In genomic region chr4:120565726-120566125, GRCm38 (mm10) we compare ENCODE assay signal across 20 mouse cellular contexts. TPM values are rescaled to one million over a fixed set of nuclear protein-coding genes. Genes with fewer than 3 reads are reported as not detected.
DNase-seq lines count a peak whose midpoint lies in the region; ATAC-seq and TF ChIP-seq lines count a peak whose summit lies in the region.
"Had no signal": no experiment of that assay in that cellular context is flagged by ENCODE, and none has a peak within 500 bp of the region (broad histone marks: within the 10 kb centered on the region; RNA-seq: fewer than 3 reads in every experiment).

No protein-coding gene starts in this region.

- peaks cover 30% of the 10 kb centered on the region for H3K36me3 ChIP-seq in kidney, postnatal 0 days (ENCODE audit: insufficient read depth, low read length)
- H3K36me3 ChIP-seq in limb, embryonic 10.5 days: peaks cover 64% of the 10 kb centered on the region

- no peaks in the 10 kb centered on the region for H3K9me3 ChIP-seq in kidney, postnatal 0 days (replicated peaks; ENCODE audit: low read length)
- H3K9me3 ChIP-seq in limb, embryonic 10.5 days (replicated peaks): no peaks in the 10 kb centered on the region
- H3K9me3 ChIP-seq: embryonic facial prominence, embryonic 13.5 days; forebrain, embryonic 13.5 days; heart, embryonic 12.5 days; hindbrain, embryonic 10.5 days had no signal

- WGBS in kidney, postnatal 0 days: 85% methylated on average over 2 of the region's 2 CpGs
- 90% methylated on average over 2 of the region's 2 CpGs for WGBS in limb, embryonic 10.5 days

- no peak overlapping the region for H3K27ac ChIP-seq in kidney, postnatal 0 days
- H3K27ac ChIP-seq in limb, embryonic 10.5 days: no peak overlapping the region
- H3K27ac ChIP-seq: embryonic facial prominence, embryonic 13.5 days; forebrain, embryonic 13.5 days; heart, adult 2 months; hindbrain, embryonic 10.5 days; hindbrain, embryonic 14.5 days had no signal

- peak; percentile 13 for DNase-seq in kidney, postnatal 0 days (ENCODE audit: low spot score)
- DNase-seq in kidney, postnatal 14 days: no peak
- DNase-seq in 3T3-L1 (ENCODE audit: low read depth, low spot score) (peak; percentile 19), 416B (ENCODE audit: low read depth) (peak; percentile 59)
- peak; percentile 11 for DNase-seq in yolk sac, embryonic 10.5 days (ENCODE audit: low spot score)
- no peak for DNase-seq in limb, embryonic 10.5 days (ENCODE audit: low spot score)
- DNase-seq: adrenal gland, postnatal 14 days; cerebellum, adult 18-20 months; cerebellum, adult 9-11 months; cerebellum, postnatal 36 days; gastrocnemius, postnatal 10 days; heart, adult 2 months had no signal

- peaks cover 14% of the 10 kb centered on the region; the same call in 1 of the 2 replicates for H3K4me1 ChIP-seq in kidney, postnatal 0 days (replicated peaks; ENCODE audit: insufficient read depth, low read length)
- H3K4me1 ChIP-seq in limb, embryonic 10.5 days: peaks cover 21% of the 10 kb centered on the region

- no peak for TF ChIP-seq CTCF in kidney, postnatal 0 days (IDR thresholded peaks at IDR 0.05; ENCODE audit: low read depth)

- no peak overlapping the region for H3K4me3 ChIP-seq in kidney, postnatal 0 days (replicated peaks; ENCODE audit: low read depth, low read length)
- H3K4me3 ChIP-seq in limb, embryonic 10.5 days: no peak overlapping the region
- H3K4me3 ChIP-seq: embryonic facial prominence, embryonic 13.5 days; forebrain, embryonic 13.5 days; heart, adult 2 months; heart, embryonic 12.5 days; hindbrain, embryonic 10.5 days had no signal

- no peak for ATAC-seq in kidney, postnatal 0 days (replicated peaks; ENCODE audit: low FRiP score, low read depth)
- ATAC-seq: activated CD4-positive, CD25-positive, alpha-beta regulatory T cell, adult 4 months; forebrain, embryonic 13.5 days had no signal

- H3K9ac ChIP-seq in kidney, postnatal 0 days (ENCODE audit: low read depth, low read length): no peak overlapping the region
- H3K9ac ChIP-seq: embryonic facial prominence, embryonic 13.5 days; forebrain, embryonic 13.5 days; heart, embryonic 12.5 days; hindbrain, embryonic 14.5 days had no signal

- H3K4me2 ChIP-seq in kidney, postnatal 0 days (ENCODE audit: low read length): no peak overlapping the region
- H3K4me2 ChIP-seq: embryonic facial prominence, embryonic 13.5 days; forebrain, embryonic 13.5 days; heart, embryonic 12.5 days; hindbrain, embryonic 14.5 days had no signal

- no peaks in the 10 kb centered on the region for H3K27me3 ChIP-seq in kidney, postnatal 0 days (ENCODE audit: insufficient read depth, low read length)
- no peaks in the 10 kb centered on the region for H3K27me3 ChIP-seq in limb, embryonic 10.5 days (ENCODE audit: low read depth, poor library complexity, severe bottlenecking)
- H3K27me3 ChIP-seq: embryonic facial prominence, embryonic 13.5 days; forebrain, embryonic 13.5 days; heart, embryonic 12.5 days had no signal

RNA-seq across cellular contexts. Expression of gene Ctps, which starts 4.3 kb away (rescaled TPM):
- 42.4 and 48.5 TPM in 2 replicates for polyA plus RNA-seq in kidney, postnatal 0 days (2015; fragmentation: Nextera tagmentation; extraction: Ambion mirVana)
- 135 and 158 TPM in 2 replicates for polyA plus RNA-seq in limb, embryonic 10.5 days (2016; fragmentation: Nextera tagmentation; extraction: Ambion mirVana)

RNA-seq across cellular contexts. Expression of gene Gm8439, which starts 22.8 kb away (rescaled TPM):
- polyA plus RNA-seq in kidney, postnatal 0 days (2015; fragmentation: Nextera tagmentation; extraction: Ambion mirVana): 0.38 and 0.54 TPM in 2 replicates
- not detected in 2 replicates for polyA plus RNA-seq in limb, embryonic 10.5 days (2016; fragmentation: Nextera tagmentation; extraction: Ambion mirVana)
- polyA plus RNA-seq: activated CD4-positive, CD25-positive, alpha-beta regulatory T cell, adult 4 months; C2C12; embryonic facial prominence, embryonic 13.5 days; forebrain, embryonic 13.5 days; heart, adult 2 months; heart, embryonic 12.5 days; heart, embryonic 16.5 days; hindbrain, embryonic 10.5 days; hindbrain, embryonic 14.5 days had no signal

RNA-seq across cellular contexts. Expression of gene Slfnl1, which starts 33.7 kb away (rescaled TPM):
- not detected in 2 replicates for polyA plus RNA-seq in kidney, postnatal 0 days (2015; fragmentation: Nextera tagmentation; extraction: Ambion mirVana)
- polyA plus RNA-seq in limb, embryonic 10.5 days (2016; fragmentation: Nextera tagmentation; extraction: Ambion mirVana): not detected in 2 replicates
- polyA plus RNA-seq: activated CD4-positive, CD25-positive, alpha-beta regulatory T cell, adult 4 months; embryonic facial prominence, embryonic 13.5 days; forebrain, embryonic 13.5 days; heart, embryonic 12.5 days; hindbrain, embryonic 10.5 days; hindbrain, embryonic 14.5 days had no signal

Comparison
In these comparisons a context has a peak if more than half of its experiments do, and no peak if none do; other contexts are left out.
1. DNase-seq: peak in kidney, postnatal 0 days (single experiment), 3T3-L1 (single experiment), 416B (single experiment) and yolk sac, embryonic 10.5 days (single experiment); none in kidney, postnatal 14 days (single experiment) and limb, embryonic 10.5 days (single experiment).